Mouse (Mus musculus): Measurements from ENCODE around the gene Psg16. TPM values are rescaled to one million over a fixed set of nuclear protein-coding genes. Genes with fewer than 3 reads are reported as not detected.
"Not testable (repeated sequence)": the region's sequence is repeated elsewhere in the genome, so short reads cannot be mapped to it uniquely, and the experiment has no call there.

The Psg16 gene
- total RNA-seq, 2 experiments from 2014 or later = 0.17 TPM; not detected in 1

- DNase-seq (ENCODE audit: low spot score) = no peak
Measured at GRCm38 (mm10) chr7:17090058-17090585, 16.3 kb downstream of the Psg16 start.

DNA sequence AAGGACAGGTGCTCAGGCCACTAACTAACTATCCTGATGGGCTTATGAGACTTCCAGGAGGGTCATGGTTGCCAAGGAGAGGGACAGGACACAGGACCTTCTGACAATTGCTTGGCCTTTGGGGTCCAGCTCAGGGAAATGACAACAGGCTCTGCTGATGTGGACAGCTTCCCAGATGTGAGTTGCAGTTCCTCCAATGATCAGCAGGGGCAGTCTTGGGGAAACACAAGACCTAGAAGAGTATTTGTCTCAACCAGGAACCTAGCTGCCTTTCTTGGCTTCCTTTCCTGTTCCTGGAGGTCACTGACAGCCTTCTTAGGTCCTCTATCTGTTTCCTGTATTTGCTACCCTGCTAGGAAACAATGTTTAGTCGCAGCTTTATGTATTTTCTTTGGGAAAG is 17.4 kb downstream of the Psg16 start:
- no peak for DNase-seq (ENCODE audit: low spot score)

- not testable (repeated sequence) for DNase-seq (ENCODE audit: low spot score)
Measured at GRCm38 (mm10) chr7:17101631-17102030, 27.8 kb downstream of the Psg16 start.

DNA sequence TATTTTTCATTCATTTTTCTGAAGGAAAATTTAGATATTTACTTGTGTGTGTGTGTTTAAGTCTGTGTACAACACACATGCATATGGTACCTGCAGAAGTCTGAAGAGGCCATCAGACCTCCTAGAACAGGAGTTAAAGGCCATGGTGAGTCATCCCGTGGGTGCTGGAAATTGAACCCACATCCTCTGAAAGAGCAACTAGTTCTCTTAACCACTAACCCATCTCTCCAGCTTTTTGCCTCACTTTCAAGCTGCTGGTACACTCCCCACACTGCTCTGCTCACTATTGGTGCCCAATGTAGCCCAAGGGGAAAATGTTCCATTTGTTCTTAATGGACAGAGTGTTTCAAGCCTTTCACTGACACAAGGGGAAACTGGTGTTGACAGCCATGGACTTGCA is 61.5 kb downstream of the Psg16 start:
- DNase-seq (ENCODE audit: low spot score) = no peak

- DNase-seq (ENCODE audit: low spot score) = no peak
Measured at GRCm38 (mm10) chr7:17149931-17150330, 76.1 kb downstream of the Psg16 start, which contains the start of gene Ceacam3. Ceacam3 (plus strand) TSS chr7:17150282.

DNA sequence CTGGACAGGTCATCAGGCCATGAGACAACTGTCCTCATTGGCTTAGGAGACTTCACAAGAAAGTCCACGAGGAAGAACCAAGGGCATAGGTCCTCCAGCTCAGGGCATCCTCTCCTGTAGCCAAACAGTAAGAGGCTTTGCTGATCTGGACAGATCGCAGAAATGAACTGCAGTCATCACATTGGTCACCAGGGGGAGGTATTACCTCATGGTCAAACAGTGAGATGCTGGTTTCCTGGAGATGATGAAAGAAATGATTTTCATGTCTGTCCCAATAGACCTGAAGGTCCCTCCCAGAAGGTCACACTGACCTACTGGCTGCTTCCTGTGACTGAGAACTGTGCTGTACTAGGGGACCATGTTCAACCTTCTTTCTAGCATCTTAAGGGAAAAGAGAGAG is 81.8 kb downstream of the Psg16 start:
- peak; percentile 7 for DNase-seq (ENCODE audit: low spot score)

DNA sequence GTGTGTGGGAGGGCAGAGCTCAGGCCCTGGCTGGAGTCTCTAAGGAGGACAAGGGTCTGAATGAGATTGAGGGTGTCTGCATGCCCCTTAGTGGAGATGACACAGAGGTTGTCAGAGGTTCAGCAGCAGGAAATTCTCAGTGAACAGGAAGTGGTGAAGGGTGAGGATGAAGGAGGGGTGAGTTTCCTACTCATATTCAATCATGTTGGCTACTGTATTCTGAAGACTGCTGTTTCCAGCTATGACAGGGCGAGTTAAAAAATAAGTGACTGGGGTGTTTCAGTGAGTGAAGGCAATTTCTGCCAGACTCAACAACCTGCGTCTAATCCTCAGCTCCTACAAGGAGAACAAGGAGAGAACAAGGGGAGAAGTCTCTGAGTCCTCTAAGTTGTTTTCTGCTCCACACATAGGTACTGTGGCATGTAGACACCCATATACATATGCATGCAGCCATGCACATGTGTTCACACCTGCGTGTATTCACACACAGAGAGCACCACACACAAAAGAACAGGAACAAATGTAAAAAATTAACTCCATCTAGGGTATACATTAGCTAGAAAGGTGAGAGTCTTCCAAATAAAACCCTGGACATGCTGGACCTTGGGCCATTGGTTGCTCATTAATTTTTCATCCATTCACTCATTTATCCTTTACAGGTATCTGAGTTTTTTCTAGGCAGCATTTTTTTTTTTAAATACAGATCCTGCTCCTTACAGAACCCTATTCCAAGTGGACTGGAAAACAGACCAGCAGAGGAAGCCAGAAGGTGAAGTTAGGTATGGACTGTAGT is 83.2 kb downstream of the Psg16 start:
- DNase-seq (ENCODE audit: low spot score) = no peak

GRCm38 (mm10) chr7:17159011-17159410 is 85.2 kb downstream of the Psg16 start:
- no peak for DNase-seq (ENCODE audit: low spot score)

DNA sequence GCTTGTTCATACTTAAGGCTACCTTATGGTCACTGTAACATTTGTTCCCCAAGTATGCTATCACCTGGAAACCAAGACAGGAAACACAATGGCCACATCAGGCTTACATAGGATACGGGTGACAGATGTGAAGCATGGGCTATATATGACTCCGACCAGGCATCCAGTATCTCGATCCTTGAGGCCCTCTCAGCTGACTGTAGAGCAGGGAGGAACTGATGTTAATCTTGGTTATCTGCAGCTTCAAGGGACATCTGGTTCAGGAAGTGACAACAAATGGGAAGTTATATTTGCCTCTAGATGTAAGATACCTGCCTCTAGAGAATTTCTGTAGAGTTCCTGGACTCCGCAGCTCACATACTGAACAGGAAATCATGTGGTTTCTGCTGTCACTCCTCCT is 98.0 kb downstream of the Psg16 start:
- no peak for DNase-seq (ENCODE audit: low spot score)

Other genes with a start within 250 kb of the Psg16 start
- 1 to 10 TPM; 4.9 to 5.9 TPM for gene Prkd2, start 231.1 kb upstream of the Psg16 start, total RNA-seq (2021)
- gene Dact3, start 198.7 kb upstream of the Psg16 start, total RNA-seq (2021) = 1 to 10 TPM in 1 of 2 experiments, under 1 TPM in 1; 0.89 to 1.6 TPM
- gene Gng8, start 182.3 kb upstream of the Psg16 start, total RNA-seq (2021) = under 1 TPM; 0.37 to 0.71 TPM
- gene Ptgir, start 167.6 kb upstream of the Psg16 start, total RNA-seq (2021) = 1 to 10 TPM in 1 of 2 experiments, under 1 TPM in 1; 0.39 to 2.2 TPM
- gene Calm3, start 149.9 kb upstream of the Psg16 start, total RNA-seq (2021) = 100 to 1,000 TPM; 334 to 349 TPM
- under 1 TPM; 0.50 to 0.64 TPM for gene Pnmal2, start 129.4 kb upstream of the Psg16 start, total RNA-seq (2021)
- gene Pnmal1, start 114.4 kb upstream of the Psg16 start, total RNA-seq (2021) = not detected
- not detected for gene Gm42372, start 91.0 kb upstream of the Psg16 start, total RNA-seq (2021)
- under 1 TPM; 0.94 to 0.97 TPM for gene Ccdc8, start 81.3 kb upstream of the Psg16 start, total RNA-seq (2021)
- gene Ppp5c, start 46.1 kb upstream of the Psg16 start, total RNA-seq (2021) = 10 to 100 TPM; 62.4 to 63.0 TPM
- gene Hif3a, start 11.6 kb upstream of the Psg16 start, total RNA-seq (2021) = 1 to 10 TPM in 1 of 2 experiments, under 1 TPM in 1; 0.64 to 1.6 TPM
- gene Ceacam3, start 76.2 kb downstream of the Psg16 start, total RNA-seq (2021) = not detected
- not detected for gene Psg29, start 129.4 kb downstream of the Psg16 start, total RNA-seq (2021)

All from gastrocnemius, adult 18-20 months (tissue).